8 mouse cellular contexts compared by ENCODE assay signal in genomic region chr2:153346221-153347182, GRCm38 (mm10). TPM values are rescaled to one million over a fixed set of nuclear protein-coding genes. Genes with fewer than 3 reads are reported as not detected.
DNase-seq lines count a peak whose midpoint lies in the region; ATAC-seq and TF ChIP-seq lines count a peak whose summit lies in the region.

No protein-coding gene starts in this region.

- no peak for ATAC-seq in hindbrain, embryonic 15.5 days (ENCODE audit: low FRiP score, low read depth)
- ATAC-seq in limb, embryonic 12.5 days (ENCODE audit: insufficient number of reproducible peaks, insufficient read depth, low FRiP score, low TSS enrichment, low read depth), result peak; percentile 65
- ATAC-seq in midbrain, embryonic 12.5 days (ENCODE audit: low FRiP score, low read depth), result peak; percentile 45
- ATAC-seq in erythroid progenitor cell, adult 5-6 weeks (replicated peaks; ENCODE audit: low FRiP score, poor library complexity, severe bottlenecking), result no peak

- H3K27me3 ChIP-seq in cerebellum, adult 2 months (ENCODE audit: control insufficient read depth, insufficient read depth, low read length), result no peaks in the 10 kb centered on the region
- H3K27me3 ChIP-seq in hindbrain, embryonic 15.5 days, result no peaks in the 10 kb centered on the region
- H3K27me3 ChIP-seq in limb, embryonic 12.5 days, result no peaks in the 10 kb centered on the region
- no peaks in the 10 kb centered on the region for H3K27me3 ChIP-seq in midbrain, embryonic 12.5 days
- no peaks in the 10 kb centered on the region for H3K27me3 ChIP-seq in spleen, adult 2 months (ENCODE audit: control insufficient read depth, insufficient read depth, low read length)

- no peak for TF ChIP-seq POLR2A in cerebellum, adult 2 months (IDR thresholded peaks at IDR 0.05; ENCODE audit: borderline replicate concordance, insufficient read depth, low read length)
- no peak for TF ChIP-seq POLR2A in spleen, adult 2 months (IDR thresholded peaks at IDR 0.05; ENCODE audit: low read depth, low read length)

- H3K9ac ChIP-seq in hindbrain, embryonic 15.5 days, result peak overlapping the region; percentile 87
- H3K9ac ChIP-seq in limb, embryonic 12.5 days (replicated peaks), result peak overlapping the region; percentile 96
- H3K9ac ChIP-seq in midbrain, embryonic 12.5 days (replicated peaks), result peak overlapping the region; percentile 98

- H3K4me1 ChIP-seq in cerebellum, adult 2 months (ENCODE audit: control insufficient read depth, insufficient read depth, low read length), result peaks cover 6% of the 10 kb centered on the region; the same call in 1 of the 2 replicates
- peaks cover 41% of the 10 kb centered on the region for H3K4me1 ChIP-seq in hindbrain, embryonic 15.5 days (replicated peaks)
- H3K4me1 ChIP-seq in limb, embryonic 12.5 days (replicated peaks), result peaks cover 33% of the 10 kb centered on the region
- H3K4me1 ChIP-seq in midbrain, embryonic 12.5 days, result peaks cover 44% of the 10 kb centered on the region
- peaks cover 7% of the 10 kb centered on the region for H3K4me1 ChIP-seq in spleen, adult 2 months (ENCODE audit: control insufficient read depth, insufficient read depth, insufficient read length)

- H3K4me2 ChIP-seq in hindbrain, embryonic 15.5 days, result peak overlapping the region; percentile 68
- peak overlapping the region; percentile 78 for H3K4me2 ChIP-seq in limb, embryonic 12.5 days
- H3K4me2 ChIP-seq in midbrain, embryonic 12.5 days (replicated peaks), result peak overlapping the region; percentile 74

- intact Hi-C loops in gastrocnemius, adult 2 months (cut with DNase I), result loop anchor here (5.0 kb wide), 3 partner anchors 96 to 179 kb away; partner anchors contain the start of genes Plagl2 and Pofut1

- under 1% methylated on average over 68 of the region's 76 CpGs for WGBS in cerebellum, adult 2 months
- 0% methylated on average over 34 of the region's 76 CpGs for WGBS in hindbrain, embryonic 15.5 days
- under 1% methylated on average over 42 of the region's 76 CpGs for WGBS in limb, embryonic 12.5 days
- WGBS in midbrain, embryonic 12.5 days, result 0% methylated on average over 31 of the region's 76 CpGs
- WGBS in spleen, adult 2 months, result under 1% methylated on average over 53 of the region's 76 CpGs

- H3K9me3 ChIP-seq in hindbrain, embryonic 15.5 days, result no peaks in the 10 kb centered on the region
- no peaks in the 10 kb centered on the region for H3K9me3 ChIP-seq in limb, embryonic 12.5 days
- H3K9me3 ChIP-seq in midbrain, embryonic 12.5 days, result no peaks in the 10 kb centered on the region

- H3K27ac ChIP-seq in cerebellum, adult 2 months (ENCODE audit: insufficient read depth, low read length), result no peak overlapping the region
- peak overlapping the region; percentile 99 for H3K27ac ChIP-seq in gastrocnemius, adult 2 months
- peak overlapping the region; percentile 96 for H3K27ac ChIP-seq in hindbrain, embryonic 15.5 days (replicated peaks)
- peak overlapping the region; percentile 99 for H3K27ac ChIP-seq in limb, embryonic 12.5 days
- H3K27ac ChIP-seq in midbrain, embryonic 12.5 days (replicated peaks), result peak overlapping the region; percentile 97
- H3K27ac ChIP-seq in spleen, adult 2 months (ENCODE audit: insufficient read depth, low read length), result peak overlapping the region; percentile 99

- no peak for TF ChIP-seq CTCF in cerebellum, adult 2 months (IDR thresholded peaks at IDR 0.05; ENCODE audit: borderline replicate concordance, insufficient read depth, low read depth, low read length)
- no peak for TF ChIP-seq CTCF in gastrocnemius, adult 2 months (IDR thresholded peaks at IDR 0.05)
- no peak for TF ChIP-seq CTCF in spleen, adult 2 months (IDR thresholded peaks at IDR 0.05; ENCODE audit: extremely low read depth, insufficient read depth, insufficient read length, insufficient replicate concordance)

- no peaks in the 10 kb centered on the region for H3K36me3 ChIP-seq in hindbrain, embryonic 15.5 days
- peaks cover 20% of the 10 kb centered on the region; the same call in 1 of the 2 replicates for H3K36me3 ChIP-seq in limb, embryonic 12.5 days
- no peaks in the 10 kb centered on the region for H3K36me3 ChIP-seq in midbrain, embryonic 12.5 days
- H3K36me3 ChIP-seq in spleen, adult 2 months (ENCODE audit: control insufficient read depth, insufficient read depth, low read length), result no peaks in the 10 kb centered on the region

- DNase-seq in T-cell, adult 2 months (ENCODE audit: low spot score), result peak; percentile 27
- DNase-seq in cerebellum, adult 2 months, result peak; percentile 51 to 61
- DNase-seq in gastrocnemius, adult 2 months, result peak; percentile 74
- peak in 1 of 2 experiments; percentile 50 for DNase-seq in spleen, adult 2 months (ENCODE audit: low read depth in 1 of 2, low spot score in 2 of 2)

- H3K4me3 ChIP-seq in cerebellum, adult 2 months (replicated peaks; ENCODE audit: insufficient read depth, low read depth, low read length), result peak overlapping the region; percentile 91
- peak overlapping the region; percentile 91 for H3K4me3 ChIP-seq in gastrocnemius, adult 2 months
- H3K4me3 ChIP-seq in hindbrain, embryonic 15.5 days, result peak overlapping the region; percentile 72
- H3K4me3 ChIP-seq in limb, embryonic 12.5 days (replicated peaks), result peak overlapping the region; percentile 80
- peak overlapping the region; percentile 74 for H3K4me3 ChIP-seq in midbrain, embryonic 12.5 days
- peak overlapping the region; percentile 96 for H3K4me3 ChIP-seq in spleen, adult 2 months (ENCODE audit: extremely low read depth, insufficient read depth, insufficient read length)

RNA-seq across cellular contexts. Expression of gene Asxl1, which starts 0.9 kb away (rescaled TPM):
- polyA plus RNA-seq in cerebellum, adult 2 months (2012; rRNA removed), result 20.5 and 21.8 TPM in 2 replicates
- 10 to 100 TPM in 1 of 2 experiments, 1 to 10 TPM in 1; 9.3 to 10.6 TPM for total RNA-seq in gastrocnemius, adult 2 months (2021)
- polyA plus RNA-seq in hindbrain, embryonic 15.5 days (2015; fragmentation: Nextera tagmentation; extraction: Ambion mirVana), result 13.8 and 14.1 TPM in 2 replicates
- polyA plus RNA-seq in limb, embryonic 12.5 days (2016; fragmentation: Nextera tagmentation; extraction: Ambion mirVana), result 18.9 and 26.8 TPM in 2 replicates
- 16.4 and 18.2 TPM in 2 replicates for polyA plus RNA-seq in midbrain, embryonic 12.5 days (2016; fragmentation: Nextera tagmentation; extraction: Ambion mirVana)
- 9.9 and 10.0 TPM in 2 replicates for polyA plus RNA-seq in spleen, adult 2 months (2012; rRNA removed)
- total RNA-seq in erythroid progenitor cell, adult 5-6 weeks (2015; ENCODE audit: low replicate concordance), result 37.5 and 37.7 TPM in 2 replicates
- total RNA-seq in erythroid progenitor cell, adult 5-6 weeks (2017; ENCODE audit: low replicate concordance), result 43.1 and 57.7 TPM in 2 replicates

RNA-seq across cellular contexts. Expression of gene Kif3b, which starts 55.3 kb away (rescaled TPM):
- polyA plus RNA-seq in cerebellum, adult 2 months (2012; rRNA removed), result 26.0 and 27.1 TPM in 2 replicates
- 1 to 10 TPM; 3.6 to 4.3 TPM for total RNA-seq in gastrocnemius, adult 2 months (2021)
- 22.8 and 23.1 TPM in 2 replicates for polyA plus RNA-seq in hindbrain, embryonic 15.5 days (2015; fragmentation: Nextera tagmentation; extraction: Ambion mirVana)
- polyA plus RNA-seq in limb, embryonic 12.5 days (2016; fragmentation: Nextera tagmentation; extraction: Ambion mirVana), result 7.0 TPM in 2 replicates
- polyA plus RNA-seq in midbrain, embryonic 12.5 days (2016; fragmentation: Nextera tagmentation; extraction: Ambion mirVana), result 12.4 and 12.5 TPM in 2 replicates
- polyA plus RNA-seq in spleen, adult 2 months (2012; rRNA removed), result 5.1 and 5.6 TPM in 2 replicates
- 2.5 and 3.2 TPM in 2 replicates for total RNA-seq in erythroid progenitor cell, adult 5-6 weeks (2015; ENCODE audit: low replicate concordance)
- 1.4 and 4.9 TPM in 2 replicates for total RNA-seq in erythroid progenitor cell, adult 5-6 weeks (2017; ENCODE audit: low replicate concordance)

Comparison
In these comparisons a context has a peak if more than half of its experiments do, and no peak if none do; other contexts are left out.
1. ATAC-seq: peak in limb, embryonic 12.5 days (single experiment) and midbrain, embryonic 12.5 days (single experiment); none in hindbrain, embryonic 15.5 days (single experiment) and erythroid progenitor cell, adult 5-6 weeks (single experiment).
2. Peak in every context shown above with its lines, with median percentiles within 50 percentile points of each other: H3K4me3 ChIP-seq, H3K4me2 ChIP-seq and H3K9ac ChIP-seq.